Mouse (Mus musculus) megakaryocyte, embryonic 14.5 days (primary cell): ENCODE data around the gene Foxo3. TPM values are rescaled to one million over a fixed set of nuclear protein-coding genes. Genes with fewer than 3 reads are reported as not detected.

Source experiments
- H3K27me3 ChIP-seq: replicated peaks from 2 replicates; pipeline ENCODE3; 2012; ENCODE audit warnings: inconsistent platforms
- H3K36me3 ChIP-seq: replicated peaks from 2 replicates; pipeline ENCODE3; 2012; ENCODE audit warnings: low read length, inconsistent platforms, mixed read lengths
- H3K4me1 ChIP-seq: 2 replicates; pipeline ENCODE4 v1.6.1; 2012; ENCODE audit warnings: inconsistent platforms
- H3K4me3 ChIP-seq: replicated peaks from 2 replicates; pipeline ENCODE3; 2012; ENCODE audit warnings: moderate library complexity, mild to moderate bottlenecking, inconsistent platforms
- H3K9me3 ChIP-seq: 2 replicates; pipeline ENCODE4 v1.6.1; 2012; ENCODE audit warnings: inconsistent platforms
- FLI1 ChIP-seq: IDR thresholded peaks from 2 replicates; pipeline ENCODE4 v1.6.1; 2012; ENCODE audit warnings: low read length, inconsistent platforms, mixed read lengths
- GATA1 ChIP-seq: IDR thresholded peaks from 3 replicates; pipeline ENCODE4 v1.6.1; 2012; ENCODE audit warnings: mixed read lengths, low read length, inconsistent platforms, borderline replicate concordance
- polyA plus RNA-seq: library from polyadenylated mRNA; stranded (reverse); fragments of >175 nt; gene quantifications from 2 replicates; pipeline ENCODE4 v1.2.3, GENCODE M21; 2012; ENCODE audit warnings: low replicate concordance; ENCODE audit not compliant: insufficient read depth

Gene Foxo3
- polyA plus RNA-seq, 1 experiment = 14.8 TPM

GRCm38 (mm10) chr10:42244420-42245255, 31.9 kb downstream of the Foxo3 start:
- H3K4me3 ChIP-seq = peak overlapping the region; percentile 87
- H3K9me3 ChIP-seq = no peaks in the 10 kb centered on the region
- no peak for TF ChIP-seq FLI1
- peak; percentile 72; the same call in 2 of the 3 replicates for TF ChIP-seq GATA1
- no peaks in the 10 kb centered on the region for H3K27me3 ChIP-seq
- peaks cover 100% of the 10 kb centered on the region for H3K4me1 ChIP-seq
- peaks cover 86% of the 10 kb centered on the region for H3K36me3 ChIP-seq

GRCm38 (mm10) chr10:42243925-42244324, 32.6 kb downstream of the Foxo3 start:
- peaks cover 86% of the 10 kb centered on the region for H3K36me3 ChIP-seq
- peaks cover 100% of the 10 kb centered on the region for H3K4me1 ChIP-seq
- no peak for TF ChIP-seq GATA1
- no peak for TF ChIP-seq FLI1
- no peaks in the 10 kb centered on the region for H3K9me3 ChIP-seq
- H3K4me3 ChIP-seq = peak overlapping the region; percentile 87
- no peaks in the 10 kb centered on the region for H3K27me3 ChIP-seq

GRCm38 (mm10) chr10:42242484-42242883, 34.1 kb downstream of the Foxo3 start:
- Histone ChIP-seq H3K36me3 (peaks cover 79% of the 10 kb centered on the region), H3K4me1 (peaks cover 97% of the 10 kb centered on the region)

GRCm38 (mm10) chr10:42241775-42242174, 34.8 kb downstream of the Foxo3 start:
- H3K4me1 ChIP-seq = peaks cover 95% of the 10 kb centered on the region
- TF ChIP-seq GATA1 = no peak
- no peak for TF ChIP-seq FLI1
- peaks cover 75% of the 10 kb centered on the region for H3K36me3 ChIP-seq

More at GRCm38 (mm10) chr10:42242484-42242883, 34.1 kb downstream of the Foxo3 start:
- H3K9me3 ChIP-seq = no peaks in the 10 kb centered on the region
- TF ChIP-seq FLI1 (no peak), GATA1 (no peak)
- peak overlapping the region; percentile 38 for H3K4me3 ChIP-seq
- H3K27me3 ChIP-seq = no peaks in the 10 kb centered on the region

GRCm38 (mm10) chr10:42239810-42240111, 36.8 kb downstream of the Foxo3 start:
- H3K4me3 ChIP-seq = no peak overlapping the region
- TF ChIP-seq GATA1 = no peak
- TF ChIP-seq FLI1 = no peak
- H3K4me1 ChIP-seq = peaks cover 90% of the 10 kb centered on the region
- H3K27me3 ChIP-seq = no peaks in the 10 kb centered on the region
- peaks cover 72% of the 10 kb centered on the region for H3K36me3 ChIP-seq
- no peaks in the 10 kb centered on the region for H3K9me3 ChIP-seq

More at GRCm38 (mm10) chr10:42241775-42242174, 34.8 kb downstream of the Foxo3 start:
- Histone ChIP-seq H3K9me3 (no peaks in the 10 kb centered on the region), H3K4me3 (peak overlapping the region; percentile 57), H3K27me3 (no peaks in the 10 kb centered on the region)

GRCm38 (mm10) chr10:42238923-42239809, 37.4 kb downstream of the Foxo3 start:
- Histone ChIP-seq H3K4me3 (peak overlapping the region; percentile 48), H3K27me3 (no peaks in the 10 kb centered on the region), H3K36me3 (peaks cover 76% of the 10 kb centered on the region), H3K9me3 (no peaks in the 10 kb centered on the region), H3K4me1 (peaks cover 87% of the 10 kb centered on the region)
- TF ChIP-seq GATA1 = no peak
- no peak for TF ChIP-seq FLI1

GRCm38 (mm10) chr10:42238296-42238695, 38.3 kb downstream of the Foxo3 start:
- Histone ChIP-seq H3K9me3 (no peaks in the 10 kb centered on the region), H3K36me3 (peaks cover 77% of the 10 kb centered on the region), H3K4me1 (peaks cover 87% of the 10 kb centered on the region), H3K27me3 (no peaks in the 10 kb centered on the region), H3K4me3 (no peak overlapping the region)
- TF ChIP-seq FLI1 (no peak), GATA1 (no peak)

GRCm38 (mm10) chr10:42237556-42237955, 39.0 kb downstream of the Foxo3 start:
- Histone ChIP-seq H3K4me1 (peaks cover 87% of the 10 kb centered on the region), H3K9me3 (no peaks in the 10 kb centered on the region), H3K4me3 (no peak overlapping the region), H3K36me3 (peaks cover 76% of the 10 kb centered on the region), H3K27me3 (no peaks in the 10 kb centered on the region)
- TF ChIP-seq FLI1 = no peak
- no peak for TF ChIP-seq GATA1

- no peaks in the 10 kb centered on the region for H3K27me3 ChIP-seq
- H3K36me3 ChIP-seq = peaks cover 70% of the 10 kb centered on the region
- no peaks in the 10 kb centered on the region for H3K9me3 ChIP-seq
- H3K4me3 ChIP-seq = no peak overlapping the region
- TF ChIP-seq GATA1 (no peak), FLI1 (no peak)
- H3K4me1 ChIP-seq = peaks cover 87% of the 10 kb centered on the region
Observed at GRCm38 (mm10) chr10:42235321-42235720, 41.2 kb downstream of the Foxo3 start.
